Mouse (Mus musculus): ENCODE results near the gene Fabp3. TPM values are rescaled to one million over a fixed set of nuclear protein-coding genes. Genes with fewer than 3 reads are reported as not detected.

The Fabp3 gene
- polyA plus RNA-seq, 1 experiment from 2014 or later: 1,575 TPM

DNA sequence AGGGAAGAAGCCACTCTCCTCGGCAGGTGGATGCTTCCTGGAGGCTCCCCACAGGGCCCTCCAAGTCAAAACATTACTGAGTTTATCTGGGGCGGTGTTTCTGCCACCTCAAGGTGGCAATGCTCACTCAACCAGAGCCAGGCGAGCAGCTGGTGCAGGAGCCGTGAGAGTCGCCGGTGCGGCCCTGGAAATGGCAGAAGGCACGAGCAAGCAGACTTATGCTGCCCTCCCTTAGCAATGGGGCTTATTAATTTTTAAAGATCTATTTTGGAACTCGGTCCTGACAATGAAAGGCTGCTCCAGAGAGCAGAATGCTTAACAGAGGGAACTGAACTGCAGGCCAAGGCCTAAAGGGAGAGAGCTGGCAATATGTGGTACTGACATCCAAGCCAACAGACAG, 19.0 kb downstream of the Fabp3 start:
- Histone ChIP-seq H3K4me2 (ENCODE audit: low read length) (no peak overlapping the region), H3K4me1 (ENCODE audit: control insufficient read depth in 2 of 2, insufficient read depth in 2 of 2, low read length in 2 of 2) (peaks cover 13 to 14% of the 10 kb centered on the region in 2 experiments), H3K9me3 (ENCODE audit: control insufficient read depth, low read length) (no peaks in the 10 kb centered on the region), H3K27ac (replicated peaks in 1 of 2; ENCODE audit: control insufficient read depth in 1 of 2, insufficient read depth in 1 of 2, low read depth in 2 of 2, low read length in 2 of 2) (no peak overlapping the region), H3K4me3 (ENCODE audit: control insufficient read depth in 1 of 2, insufficient read depth in 1 of 2, low read depth in 1 of 2, low read length in 2 of 2) (no peak overlapping the region), H3K36me3 (ENCODE audit: control insufficient read depth, insufficient read depth, low read length) (peaks cover 64% of the 10 kb centered on the region), H3K27me3 (ENCODE audit: control insufficient read depth, insufficient read depth, low read length) (no peaks in the 10 kb centered on the region), H3K9ac (ENCODE audit: low read length) (no peak overlapping the region)
- 86% methylated on average over 9 of the region's 9 CpGs for WGBS
- no peak for ATAC-seq (ENCODE audit: insufficient number of reproducible peaks, insufficient read depth, low FRiP score, low read depth)

DNA sequence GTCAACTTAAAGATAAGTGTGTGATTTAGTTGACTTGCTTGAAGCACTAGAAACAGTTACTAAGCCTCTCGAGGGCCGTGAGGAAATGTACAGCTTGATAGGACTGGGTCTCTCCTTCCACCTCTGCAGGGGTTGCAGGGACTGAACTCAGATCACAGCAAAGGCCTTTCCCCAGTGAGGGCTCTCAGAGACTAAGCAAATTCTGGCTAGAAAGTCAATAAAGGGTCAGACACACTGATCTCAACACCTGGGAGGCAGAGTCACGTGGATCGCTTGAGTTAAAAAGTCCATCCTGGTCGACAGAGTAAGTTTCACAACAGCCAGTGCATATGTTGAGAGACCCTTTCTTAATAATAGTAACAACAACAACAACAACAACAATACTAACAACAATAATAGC, 27.5 kb downstream of the Fabp3 start:
- Histone ChIP-seq H3K4me3 (ENCODE audit: control insufficient read depth in 1 of 2, insufficient read depth in 1 of 2, low read depth in 1 of 2, low read length in 2 of 2) (no peak overlapping the region), H3K9ac (ENCODE audit: low read length) (no peak overlapping the region), H3K4me2 (ENCODE audit: low read length) (no peak overlapping the region), H3K27me3 (ENCODE audit: control insufficient read depth, insufficient read depth, low read length) (no peaks in the 10 kb centered on the region), H3K36me3 (ENCODE audit: control insufficient read depth, insufficient read depth, low read length) (peaks cover 62% of the 10 kb centered on the region), H3K27ac (replicated peaks in 1 of 2; ENCODE audit: control insufficient read depth in 1 of 2, insufficient read depth in 1 of 2, low read depth in 2 of 2, low read length in 2 of 2) (no peak overlapping the region), H3K4me1 (ENCODE audit: control insufficient read depth in 2 of 2, insufficient read depth in 2 of 2, low read length in 2 of 2) (no peaks in the 10 kb centered on the region), H3K9me3 (ENCODE audit: control insufficient read depth, low read length) (no peaks in the 10 kb centered on the region)
- ATAC-seq (ENCODE audit: insufficient number of reproducible peaks, insufficient read depth, low FRiP score, low read depth): no peak
- 87% methylated on average over 5 of the region's 5 CpGs for WGBS

DNA sequence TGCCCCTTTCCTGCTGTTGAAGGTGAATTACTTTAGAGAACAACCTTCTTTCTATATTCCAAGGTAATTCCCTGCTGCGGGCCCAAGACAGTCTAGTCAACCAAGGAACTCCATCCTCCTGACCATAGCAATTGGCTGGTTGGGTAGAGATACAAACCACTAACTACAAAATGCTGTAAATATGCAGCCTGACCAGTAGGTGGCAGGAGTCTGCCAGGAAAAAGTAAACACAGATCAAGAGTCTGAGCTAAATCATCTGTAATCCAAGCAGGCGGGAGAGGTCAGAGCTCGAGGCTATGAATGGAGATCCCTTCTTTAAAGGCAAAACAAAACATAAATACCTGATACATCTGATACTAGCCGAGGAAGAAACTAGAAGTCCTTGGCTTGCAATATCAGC, 33.3 kb downstream of the Fabp3 start:
- Histone ChIP-seq H3K27ac (replicated peaks in 1 of 2; ENCODE audit: control insufficient read depth in 1 of 2, insufficient read depth in 1 of 2, low read depth in 2 of 2, low read length in 2 of 2) (no peak overlapping the region), H3K4me3 (ENCODE audit: control insufficient read depth in 1 of 2, insufficient read depth in 1 of 2, low read depth in 1 of 2, low read length in 2 of 2) (no peak overlapping the region), H3K4me2 (ENCODE audit: low read length) (no peak overlapping the region), H3K4me1 (ENCODE audit: control insufficient read depth in 2 of 2, insufficient read depth in 2 of 2, low read length in 2 of 2) (peaks cover 0 to 3% of the 10 kb centered on the region in 2 experiments; a peak in 1 of 4 replicates), H3K36me3 (ENCODE audit: control insufficient read depth, insufficient read depth, low read length) (peaks cover 33% of the 10 kb centered on the region), H3K9me3 (ENCODE audit: control insufficient read depth, low read length) (no peaks in the 10 kb centered on the region), H3K27me3 (ENCODE audit: control insufficient read depth, insufficient read depth, low read length) (no peaks in the 10 kb centered on the region), H3K9ac (ENCODE audit: low read length) (no peak overlapping the region)
- no peak for ATAC-seq (ENCODE audit: insufficient number of reproducible peaks, insufficient read depth, low FRiP score, low read depth)
- 30% methylated on average over 4 of the region's 4 CpGs for WGBS

DNA sequence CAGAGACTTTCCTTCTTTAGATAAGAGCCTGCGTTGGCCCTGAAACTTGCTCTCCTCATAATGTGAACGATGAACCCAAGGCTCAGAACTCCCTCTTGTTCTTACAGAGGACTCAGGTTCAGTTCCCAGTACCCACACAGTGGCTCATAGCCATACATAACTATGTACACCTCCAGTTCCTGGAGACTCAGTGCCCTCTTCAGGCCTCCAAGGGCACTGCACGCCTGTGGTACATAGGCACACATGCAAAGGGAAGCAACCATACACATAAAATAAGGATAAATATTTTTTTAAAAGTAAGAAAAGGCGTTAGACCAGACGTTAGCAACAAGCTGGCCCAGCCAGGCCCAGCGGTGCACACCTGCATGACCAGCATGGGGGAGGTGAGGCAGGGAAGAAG, 41.3 kb downstream of the Fabp3 start:
- H3K27ac ChIP-seq (replicated peaks in 1 of 2; ENCODE audit: control insufficient read depth in 1 of 2, insufficient read depth in 1 of 2, low read depth in 2 of 2, low read length in 2 of 2): no peak overlapping the region
- no peak overlapping the region for H3K4me2 ChIP-seq (ENCODE audit: low read length)
- H3K36me3 ChIP-seq (ENCODE audit: control insufficient read depth, insufficient read depth, low read length): peaks cover 71% of the 10 kb centered on the region
- H3K4me3 ChIP-seq (ENCODE audit: control insufficient read depth in 1 of 2, insufficient read depth in 1 of 2, low read depth in 1 of 2, low read length in 2 of 2): no peak overlapping the region
- H3K27me3 ChIP-seq (ENCODE audit: control insufficient read depth, insufficient read depth, low read length): no peaks in the 10 kb centered on the region
- 0 out of 2 replicates have a peak, but pooled peaks cover 4% of the 10 kb centered on the region for H3K9me3 ChIP-seq (ENCODE audit: control insufficient read depth, low read length)
- H3K9ac ChIP-seq (ENCODE audit: low read length): no peak overlapping the region
- peaks cover 0 to 3% of the 10 kb centered on the region in 2 experiments; a peak in 1 of 4 replicates for H3K4me1 ChIP-seq (ENCODE audit: control insufficient read depth in 2 of 2, insufficient read depth in 2 of 2, low read length in 2 of 2)
- WGBS: 92% methylated on average over 6 of the region's 6 CpGs
- no peak for ATAC-seq (ENCODE audit: insufficient number of reproducible peaks, insufficient read depth, low FRiP score, low read depth)

DNA sequence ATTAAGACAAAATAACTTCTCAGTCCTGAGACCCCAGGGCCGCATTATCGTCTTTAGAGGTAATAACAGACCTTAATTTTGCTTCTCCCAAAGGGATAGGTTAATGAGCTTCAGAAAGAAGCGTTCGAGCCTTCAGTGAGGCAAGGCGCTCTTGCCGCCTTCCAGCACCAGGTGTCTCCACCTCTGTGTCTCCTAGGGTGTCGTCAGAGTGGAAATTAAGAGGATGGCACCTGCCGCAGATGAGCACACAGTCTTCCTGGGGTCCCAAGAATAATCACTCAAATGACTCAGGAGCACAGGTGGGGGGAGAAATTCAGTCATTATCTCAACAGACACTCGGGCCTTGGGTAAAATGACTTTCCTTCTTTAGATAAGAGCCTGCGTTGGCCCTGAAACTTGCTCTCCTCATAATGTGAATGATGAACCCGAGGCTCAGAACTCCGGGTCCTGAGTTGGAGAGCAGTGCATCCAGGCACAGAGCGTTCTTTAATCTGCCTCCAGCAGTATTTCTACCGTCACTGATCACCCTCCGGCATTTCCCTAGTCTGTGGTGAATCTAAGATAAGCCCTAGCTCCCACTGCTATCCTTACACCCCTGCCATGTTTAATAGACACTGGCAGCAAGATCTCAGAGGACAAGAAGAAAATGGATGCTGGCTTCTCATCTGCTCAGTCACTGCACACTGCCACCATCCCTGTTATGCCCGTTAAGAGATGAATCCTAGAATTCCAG, 42.5 kb downstream of the Fabp3 start:
- Histone ChIP-seq H3K4me2 (ENCODE audit: low read length) (no peak overlapping the region), H3K27me3 (ENCODE audit: control insufficient read depth, insufficient read depth, low read length) (no peaks in the 10 kb centered on the region), H3K27ac (replicated peaks in 1 of 2; ENCODE audit: control insufficient read depth in 1 of 2, insufficient read depth in 1 of 2, low read depth in 2 of 2, low read length in 2 of 2) (no peak overlapping the region), H3K4me1 (ENCODE audit: control insufficient read depth in 2 of 2, insufficient read depth in 2 of 2, low read length in 2 of 2) (peaks cover 0 to 3% of the 10 kb centered on the region in 2 experiments; a peak in 1 of 4 replicates), H3K4me3 (ENCODE audit: control insufficient read depth in 1 of 2, insufficient read depth in 1 of 2, low read depth in 1 of 2, low read length in 2 of 2) (no peak overlapping the region), H3K36me3 (ENCODE audit: control insufficient read depth, insufficient read depth, low read length) (peaks cover 71% of the 10 kb centered on the region), H3K9me3 (ENCODE audit: control insufficient read depth, low read length) (0 out of 2 replicates have a peak, but pooled peaks cover 4% of the 10 kb centered on the region), H3K9ac (ENCODE audit: low read length) (no peak overlapping the region)
- WGBS: 81% methylated on average over 16 of the region's 16 CpGs
- ATAC-seq (ENCODE audit: insufficient number of reproducible peaks, insufficient read depth, low FRiP score, low read depth): no peak

DNA sequence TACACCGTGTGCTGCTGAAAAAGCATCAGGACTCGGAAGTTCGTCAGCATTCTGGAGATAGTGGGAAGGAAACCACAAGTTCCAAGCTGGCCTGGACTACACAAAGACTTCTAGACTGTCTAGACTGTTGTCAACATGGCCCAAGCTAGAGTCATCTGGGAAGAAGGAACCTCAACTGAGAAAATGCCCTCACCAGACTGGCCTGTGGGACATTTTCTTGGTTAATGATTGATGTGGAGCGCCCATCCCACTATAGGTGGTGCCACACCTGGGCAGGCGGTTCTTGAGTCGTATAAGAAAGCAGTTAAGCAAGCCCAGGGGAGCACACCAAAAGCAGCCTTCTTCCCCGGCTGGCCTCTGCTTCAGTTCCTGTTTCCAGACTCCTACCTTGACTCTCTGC, 44.2 kb downstream of the Fabp3 start:
- Histone ChIP-seq H3K27me3 (ENCODE audit: control insufficient read depth, insufficient read depth, low read length) (no peaks in the 10 kb centered on the region), H3K36me3 (ENCODE audit: control insufficient read depth, insufficient read depth, low read length) (peaks cover 63% of the 10 kb centered on the region), H3K9ac (ENCODE audit: low read length) (no peak overlapping the region), H3K27ac (replicated peaks in 1 of 2; ENCODE audit: control insufficient read depth in 1 of 2, insufficient read depth in 1 of 2, low read depth in 2 of 2, low read length in 2 of 2) (no peak overlapping the region), H3K9me3 (ENCODE audit: control insufficient read depth, low read length) (0 out of 2 replicates have a peak, but pooled peaks cover 4% of the 10 kb centered on the region), H3K4me2 (ENCODE audit: low read length) (no peak overlapping the region), H3K4me3 (ENCODE audit: control insufficient read depth in 1 of 2, insufficient read depth in 1 of 2, low read depth in 1 of 2, low read length in 2 of 2) (no peak overlapping the region), H3K4me1 (ENCODE audit: control insufficient read depth in 2 of 2, insufficient read depth in 2 of 2, low read length in 2 of 2) (no peaks in the 10 kb centered on the region)
- 87% methylated on average over 7 of the region's 7 CpGs for WGBS
- no peak for ATAC-seq (ENCODE audit: insufficient number of reproducible peaks, insufficient read depth, low FRiP score, low read depth)

DNA sequence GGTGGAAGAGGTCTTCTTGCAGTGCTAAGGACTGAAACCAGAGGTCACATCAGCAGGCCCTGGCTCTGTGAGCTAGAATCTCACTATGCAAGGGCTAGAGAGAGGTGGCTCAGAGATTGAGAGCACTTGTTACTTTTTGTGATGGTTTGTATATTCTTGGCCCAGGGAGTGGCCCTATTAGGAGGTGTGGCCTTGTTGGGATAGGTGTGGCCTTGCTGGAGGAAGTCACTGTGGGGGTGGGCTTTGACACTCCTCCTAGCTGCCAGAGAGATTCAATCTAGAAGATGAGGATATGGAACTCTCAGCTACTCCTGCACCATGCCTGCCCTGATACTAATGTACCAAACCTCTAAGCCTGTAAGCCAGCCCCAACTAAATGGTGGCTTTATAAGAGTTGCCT, 49.6 kb downstream of the Fabp3 start:
- Histone ChIP-seq H3K4me2 (ENCODE audit: low read length) (no peak overlapping the region), H3K9me3 (ENCODE audit: control insufficient read depth, low read length) (no peaks in the 10 kb centered on the region), H3K4me1 (ENCODE audit: control insufficient read depth in 2 of 2, insufficient read depth in 2 of 2, low read length in 2 of 2) (peaks cover 2 to 22% of the 10 kb centered on the region in 2 experiments; a peak in 3 of 4 replicates), H3K9ac (ENCODE audit: low read length) (no peak overlapping the region), H3K27me3 (ENCODE audit: control insufficient read depth, insufficient read depth, low read length) (no peaks in the 10 kb centered on the region), H3K4me3 (ENCODE audit: control insufficient read depth in 1 of 2, insufficient read depth in 1 of 2, low read depth in 1 of 2, low read length in 2 of 2) (no peak overlapping the region), H3K36me3 (ENCODE audit: control insufficient read depth, insufficient read depth, low read length) (peaks cover 16% of the 10 kb centered on the region), H3K27ac (replicated peaks in 1 of 2; ENCODE audit: control insufficient read depth in 1 of 2, insufficient read depth in 1 of 2, low read depth in 2 of 2, low read length in 2 of 2) (no peak overlapping the region)
- no peak for ATAC-seq (ENCODE audit: insufficient number of reproducible peaks, insufficient read depth, low FRiP score, low read depth)

All from heart, embryonic 14.5 days (tissue).